Mouse (Mus musculus) stomach, postnatal 0 days (tissue): Measurements from ENCODE around the gene Cd300lg. TPM values are rescaled to one million over a fixed set of nuclear protein-coding genes. Genes with fewer than 3 reads are reported as not detected.

Experiments used
- ATAC-seq: fragments of 200-750 bp; cut with Nextera tagmentation; 2 replicates; pipeline ENCODE4 v1.8.0; 2017; ENCODE audit not compliant: low FRiP score, low TSS enrichment
- DNase-seq: peaks from one replicate; pipeline ENCODE4 v3.0.0-alpha.2; 2016; ENCODE audit warnings: low spot score
- H3K27ac ChIP-seq: fragments of 300-500 bp; sonication (generic); replicated peaks from 2 replicates; pipeline ENCODE4 v1.5.1; 2014; ENCODE audit warnings: mild to moderate bottlenecking, control low read depth
- H3K27me3 ChIP-seq: fragments of 300-500 bp; sonication (generic); 2 replicates; pipeline ENCODE4 v1.6.1; 2014; ENCODE audit warnings: low read length; ENCODE audit not compliant: control insufficient read depth, insufficient read depth
- H3K36me3 ChIP-seq: fragments of 300-500 bp; sonication (generic); 2 replicates; pipeline ENCODE4 v1.6.1; 2014; ENCODE audit warnings: low read length, mixed read lengths; ENCODE audit not compliant: control insufficient read depth, insufficient read depth
- H3K4me1 ChIP-seq: fragments of 300-500 bp; sonication (generic); replicated peaks from 2 replicates; pipeline ENCODE4 v1.6.1; 2014; ENCODE audit warnings: antibody characterized with exemption; ENCODE audit not compliant: control insufficient read depth, insufficient read depth
- H3K4me2 ChIP-seq: fragments of 300-500 bp; sonication (generic); replicated peaks from 2 replicates; pipeline ENCODE4 v1.6.1; 2014; ENCODE audit warnings: low read depth, mild to moderate bottlenecking, control low read depth, moderate library complexity
- H3K4me3 ChIP-seq: fragments of 300-500 bp; sonication (generic); 2 replicates; pipeline ENCODE4 v1.5.1; 2014; ENCODE audit warnings: low read depth, low read length, control low read depth
- H3K9ac ChIP-seq: fragments of 300-500 bp; sonication (generic); 2 replicates; pipeline ENCODE4 v1.6.1; 2014; ENCODE audit warnings: mild to moderate bottlenecking, low read length, control low read depth, mixed read lengths
- H3K9me3 ChIP-seq: fragments of 300-500 bp; sonication (generic); 2 replicates; pipeline ENCODE4 v1.6.1; 2016; ENCODE audit warnings: low read length; ENCODE audit not compliant: control insufficient read depth
- CTCF ChIP-seq: IDR thresholded peaks from 2 replicates; pipeline ENCODE4 v1.5.1; 2016; ENCODE audit warnings: antibody characterized with exemption, low read depth, mild to moderate bottlenecking, moderate library complexity
- EP300 ChIP-seq: optimal IDR thresholded peaks from 2 replicates; pipeline ENCODE3; 2016; ENCODE audit warnings: antibody characterized with exemption
- WGBS: fragments of 180-500 bp; shearing (Covaris S2); extraction: QIAGEN DNeasy Blood & Tissue Kit; methylation state at CpG from one replicate; pipeline ENCODE4 v1.1.7; 2014; 5-methylcytosine and 5-hydroxymethylcytosine counted together
- polyA plus RNA-seq: library from polyadenylated mRNA; unstranded; fragments of >200 nt; fragmentation: Nextera tagmentation; extraction: Ambion mirVana; gene quantifications from 2 replicates; pipeline ENCODE4 v1.2.1, GENCODE M21; 2015

Cd300lg gene
- polyA plus RNA-seq, 1 experiment from 2014 or later, result 3.4 TPM

- Histone ChIP-seq H3K9me3 (no peaks in the 10 kb centered on the region), H3K9ac (no peak overlapping the region), H3K4me1 (no peaks in the 10 kb centered on the region), H3K27me3 (no peaks in the 10 kb centered on the region), H3K36me3 (no peaks in the 10 kb centered on the region), H3K4me2 (no peak overlapping the region), H3K27ac (no peak overlapping the region), H3K4me3 (no peak overlapping the region)
- no peak for ATAC-seq
- TF ChIP-seq CTCF (no peak), EP300 (no peak)
- DNase-seq, result no peak
- WGBS, result 58% methylated on average over 4 of the region's 4 CpGs
Observed at GRCm38 (mm10) chr11:101999466-101999865, 41.8 kb upstream of the Cd300lg start.

- DNase-seq, result no peak
- 89% methylated on average over 8 of the region's 8 CpGs for WGBS
- no peak for ATAC-seq
Observed at GRCm38 (mm10) chr11:102004251-102004650, 37.1 kb upstream of the Cd300lg start.

GRCm38 (mm10) chr11:102006271-102006670 is 35.0 kb upstream of the Cd300lg start:
- H3K27me3 ChIP-seq, result no peaks in the 10 kb centered on the region
- H3K4me3 ChIP-seq, result no peak overlapping the region
- no peaks in the 10 kb centered on the region for H3K4me1 ChIP-seq
- H3K27ac ChIP-seq, result no peak overlapping the region
- 67% methylated on average over 9 of the region's 9 CpGs for WGBS
- no peak overlapping the region for H3K4me2 ChIP-seq
- H3K9ac ChIP-seq, result no peak overlapping the region
- no peaks in the 10 kb centered on the region for H3K9me3 ChIP-seq
- DNase-seq (no peak), ATAC-seq (no peak)
- H3K36me3 ChIP-seq, result peaks cover under 1% of the 10 kb centered on the region; the same call in 1 of the 2 replicates
- TF ChIP-seq CTCF, result no peak
- no peak for TF ChIP-seq EP300

More at GRCm38 (mm10) chr11:102004251-102004650, 37.1 kb upstream of the Cd300lg start:
- no peaks in the 10 kb centered on the region for H3K36me3 ChIP-seq
- no peak overlapping the region for H3K4me3 ChIP-seq
- no peak overlapping the region for H3K27ac ChIP-seq
- no peaks in the 10 kb centered on the region for H3K27me3 ChIP-seq
- H3K4me1 ChIP-seq, result no peaks in the 10 kb centered on the region
- no peak overlapping the region for H3K4me2 ChIP-seq
- H3K9me3 ChIP-seq, result no peaks in the 10 kb centered on the region
- no peak overlapping the region for H3K9ac ChIP-seq
- TF ChIP-seq EP300, result no peak
- peak; percentile 58 for TF ChIP-seq CTCF

GRCm38 (mm10) chr11:102006688-102007087 is 34.6 kb upstream of the Cd300lg start:
- WGBS, result 82% methylated on average over 5 of the region's 5 CpGs
- TF ChIP-seq EP300 (no peak), CTCF (no peak)
- Histone ChIP-seq H3K27ac (no peak overlapping the region), H3K27me3 (no peaks in the 10 kb centered on the region), H3K4me1 (no peaks in the 10 kb centered on the region), H3K4me2 (no peak overlapping the region), H3K9ac (no peak overlapping the region), H3K9me3 (no peaks in the 10 kb centered on the region), H3K36me3 (peaks cover 2% of the 10 kb centered on the region; the same call in 1 of the 2 replicates), H3K4me3 (no peak overlapping the region)
- no peak for DNase-seq
- no peak for ATAC-seq

GRCm38 (mm10) chr11:102008372-102008771 is 32.9 kb upstream of the Cd300lg start:
- no peaks in the 10 kb centered on the region for H3K4me1 ChIP-seq
- DNase-seq (peak; percentile 75), ATAC-seq (peak; percentile 79)
- TF ChIP-seq CTCF (peak; percentile 43), EP300 (no peak)
- peaks cover 2% of the 10 kb centered on the region; the same call in 1 of the 2 replicates for H3K36me3 ChIP-seq
- H3K27me3 ChIP-seq, result no peaks in the 10 kb centered on the region
- no peak overlapping the region for H3K27ac ChIP-seq
- no peaks in the 10 kb centered on the region for H3K9me3 ChIP-seq
- H3K9ac ChIP-seq, result no peak overlapping the region
- WGBS, result 77% methylated on average over 8 of the region's 8 CpGs
- H3K4me2 ChIP-seq, result no peak overlapping the region
- H3K4me3 ChIP-seq, result no peak overlapping the region

- no peak overlapping the region for H3K9ac ChIP-seq
- H3K9me3 ChIP-seq, result no peaks in the 10 kb centered on the region
- H3K4me2 ChIP-seq, result no peak overlapping the region
- H3K4me3 ChIP-seq, result no peak overlapping the region
- H3K27ac ChIP-seq, result no peak overlapping the region
- no peaks in the 10 kb centered on the region for H3K27me3 ChIP-seq
- DNase-seq (peak; percentile 38), ATAC-seq (no peak)
- WGBS, result 66% methylated on average over 15 of the region's 15 CpGs
- peaks cover 2% of the 10 kb centered on the region; the same call in 1 of the 2 replicates for H3K36me3 ChIP-seq
- H3K4me1 ChIP-seq, result no peaks in the 10 kb centered on the region
- TF ChIP-seq CTCF, result no peak
- TF ChIP-seq EP300, result no peak
Observed at GRCm38 (mm10) chr11:102008954-102009637, 32.2 kb upstream of the Cd300lg start.
